Mouse (Mus musculus): ENCODE measurements at regions not wholly inside any gene's neighbourhood (a gene's known extent, or its start where the extent isn't known, plus 50 kb on each side); places are given as distances from the start of the nearest gene placed in this dataset.

GRCm38 (mm10) chr10:21446641-21447040 is 69.5 kb downstream of the Aldh8a1 start:
- 0 out of 2 replicates have a peak overlapping the region, but pooled peaks have one; percentile 20 for H3K27ac ChIP-seq
- no peak for ATAC-seq (ENCODE audit: insufficient number of reproducible peaks, insufficient read depth, low FRiP score, low TSS enrichment)
- H3K4me2 ChIP-seq (replicated peaks): no peak overlapping the region
- H3K4me3 ChIP-seq: no peak overlapping the region
- H3K36me3 ChIP-seq: no peaks in the 10 kb centered on the region
- H3K4me1 ChIP-seq: peaks cover 11% of the 10 kb centered on the region; the same call in 1 of the 2 replicates
- no peaks in the 10 kb centered on the region for H3K9me3 ChIP-seq
- 50% methylated on average over 12 of the region's 12 CpGs for WGBS
- H3K27me3 ChIP-seq: no peaks in the 10 kb centered on the region
- no peak overlapping the region for H3K9ac ChIP-seq

DNA sequence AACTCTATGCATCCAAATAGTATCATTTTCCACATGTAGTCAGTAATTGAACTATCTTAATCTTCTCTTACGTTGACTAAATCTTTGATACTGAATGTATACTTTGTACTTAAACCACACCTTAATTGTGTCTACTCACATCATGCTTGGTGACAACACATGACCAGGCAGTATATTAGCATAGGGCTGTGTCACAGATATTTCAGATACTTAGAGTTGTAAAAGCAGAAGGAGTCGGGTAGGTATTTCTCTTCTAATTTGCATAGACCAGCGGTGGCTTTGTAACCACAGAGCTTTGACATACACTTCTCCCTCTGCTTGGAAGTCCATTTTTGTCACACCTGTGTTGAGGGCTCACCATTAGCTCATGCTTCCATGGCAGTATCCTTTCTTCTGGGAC is 71.0 kb downstream of the Aldh8a1 start:
- peaks cover 10% of the 10 kb centered on the region; the same call in 1 of the 2 replicates for H3K4me1 ChIP-seq
- WGBS: 86% methylated on average over 3 of the region's 3 CpGs
- no peaks in the 10 kb centered on the region for H3K36me3 ChIP-seq
- no peak overlapping the region for H3K4me2 ChIP-seq (replicated peaks)
- H3K9ac ChIP-seq: no peak overlapping the region
- ATAC-seq (ENCODE audit: insufficient number of reproducible peaks, insufficient read depth, low FRiP score, low TSS enrichment): no peak
- no peak overlapping the region for H3K27ac ChIP-seq
- H3K9me3 ChIP-seq: no peaks in the 10 kb centered on the region
- H3K27me3 ChIP-seq: no peaks in the 10 kb centered on the region
- H3K4me3 ChIP-seq: no peak overlapping the region

GRCm38 (mm10) chr10:21448942-21449341 is 71.9 kb downstream of the Aldh8a1 start:
- Histone ChIP-seq H3K36me3 (no peaks in the 10 kb centered on the region), H3K27ac (no peak overlapping the region), H3K27me3 (no peaks in the 10 kb centered on the region), H3K4me3 (no peak overlapping the region), H3K4me1 (peaks cover 2% of the 10 kb centered on the region; the same call in 1 of the 2 replicates), H3K9me3 (no peaks in the 10 kb centered on the region), H3K4me2 (replicated peaks) (no peak overlapping the region), H3K9ac (no peak overlapping the region)
- 75% methylated on average over 5 of the region's 5 CpGs for WGBS
- no peak for ATAC-seq (ENCODE audit: insufficient number of reproducible peaks, insufficient read depth, low FRiP score, low TSS enrichment)

DNA sequence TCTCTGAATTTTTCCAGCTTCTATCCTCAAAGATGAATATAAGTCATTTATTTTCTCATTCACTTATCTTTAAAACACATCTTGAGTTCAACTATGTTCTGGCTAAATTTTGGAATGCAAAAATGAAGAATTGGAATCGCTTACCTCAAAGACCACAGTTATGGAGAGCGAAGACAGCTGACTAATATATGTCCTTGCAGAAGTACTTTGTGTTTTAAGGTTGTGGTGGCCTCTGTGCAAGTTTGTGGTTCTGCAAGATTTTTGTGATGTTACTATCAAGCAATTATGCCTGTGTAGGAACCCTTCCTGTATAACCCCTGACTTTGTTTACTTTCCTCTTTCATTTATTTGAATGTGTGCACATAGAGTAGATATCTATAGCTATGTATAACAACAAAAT is 75.5 kb downstream of the Aldh8a1 start:
- no peaks in the 10 kb centered on the region for H3K9me3 ChIP-seq
- peaks cover 15% of the 10 kb centered on the region for H3K4me1 ChIP-seq
- 97% methylated on average over 2 of the region's 2 CpGs for WGBS
- no peak overlapping the region for H3K4me3 ChIP-seq
- H3K27me3 ChIP-seq: no peaks in the 10 kb centered on the region
- no peak overlapping the region for H3K4me2 ChIP-seq (replicated peaks)
- ATAC-seq (ENCODE audit: insufficient number of reproducible peaks, insufficient read depth, low FRiP score, low TSS enrichment): no peak
- no peaks in the 10 kb centered on the region for H3K36me3 ChIP-seq
- no peak overlapping the region for H3K9ac ChIP-seq
- H3K27ac ChIP-seq: no peak overlapping the region

GRCm38 (mm10) chr10:21453527-21453926 is 76.4 kb downstream of the Aldh8a1 start:
- Histone ChIP-seq H3K9ac (no peak overlapping the region), H3K4me1 (peaks cover 15% of the 10 kb centered on the region), H3K9me3 (no peaks in the 10 kb centered on the region), H3K4me2 (replicated peaks) (no peak overlapping the region), H3K27ac (no peak overlapping the region), H3K4me3 (no peak overlapping the region), H3K27me3 (no peaks in the 10 kb centered on the region), H3K36me3 (no peaks in the 10 kb centered on the region)
- 75% methylated on average over 3 of the region's 3 CpGs for WGBS
- no peak for ATAC-seq (ENCODE audit: insufficient number of reproducible peaks, insufficient read depth, low FRiP score, low TSS enrichment)

DNA sequence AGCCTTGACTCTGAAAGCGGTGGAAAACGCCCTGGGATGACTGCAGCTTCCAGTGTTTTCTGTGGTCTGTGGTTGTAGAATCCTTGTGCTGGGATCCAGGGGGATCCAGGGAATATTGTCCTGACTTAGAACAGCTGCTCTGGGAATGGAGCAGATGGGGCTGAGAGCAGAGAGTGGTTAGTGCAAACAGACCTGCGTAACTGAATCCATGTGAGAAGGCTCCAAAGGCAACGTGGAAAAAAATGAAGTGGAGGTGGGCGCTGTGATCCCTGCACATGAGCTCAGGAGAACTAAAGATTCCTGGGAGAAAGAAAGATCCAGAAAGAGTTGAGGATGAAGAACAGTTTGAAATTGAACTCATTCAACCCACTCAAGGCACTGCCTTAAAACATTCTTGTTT is 77.1 kb downstream of the Aldh8a1 start:
- WGBS: 72% methylated on average over 5 of the region's 5 CpGs
- H3K4me2 ChIP-seq (replicated peaks): no peak overlapping the region
- H3K4me1 ChIP-seq: peaks cover 15% of the 10 kb centered on the region
- no peak for ATAC-seq (ENCODE audit: insufficient number of reproducible peaks, insufficient read depth, low FRiP score, low TSS enrichment)
- H3K4me3 ChIP-seq: no peak overlapping the region
- no peaks in the 10 kb centered on the region for H3K27me3 ChIP-seq
- H3K9ac ChIP-seq: no peak overlapping the region
- no peak overlapping the region for H3K27ac ChIP-seq
- H3K36me3 ChIP-seq: no peaks in the 10 kb centered on the region
- no peaks in the 10 kb centered on the region for H3K9me3 ChIP-seq

GRCm38 (mm10) chr10:21454757-21455156 is 77.7 kb downstream of the Aldh8a1 start:
- 89% methylated on average over 16 of the region's 16 CpGs for WGBS
- ATAC-seq (ENCODE audit: insufficient number of reproducible peaks, insufficient read depth, low FRiP score, low TSS enrichment): no peak
- H3K27me3 ChIP-seq: no peaks in the 10 kb centered on the region

DNA sequence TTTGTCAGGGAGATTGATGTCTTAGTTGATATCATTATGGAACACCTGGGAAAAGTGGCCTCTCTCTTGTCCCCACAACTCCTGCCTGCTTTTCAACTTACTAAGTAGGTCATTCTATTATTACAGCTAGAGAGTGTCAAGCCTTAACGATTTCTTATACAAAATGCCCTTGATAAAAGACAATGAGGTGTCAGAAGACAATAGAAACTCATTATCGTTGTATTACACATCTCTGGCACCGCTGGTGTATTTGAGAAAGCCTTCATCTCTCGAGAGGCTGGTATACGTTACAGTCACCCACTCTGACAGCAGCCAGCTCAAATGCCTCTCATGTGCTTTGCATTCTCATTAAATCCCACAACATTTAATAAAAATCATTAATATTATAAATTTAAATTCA is 78.8 kb downstream of the Aldh8a1 start:
- H3K4me2 ChIP-seq (replicated peaks): no peak overlapping the region
- WGBS: 61% methylated on average over 5 of the region's 5 CpGs
- no peak overlapping the region for H3K9ac ChIP-seq
- peaks cover 15% of the 10 kb centered on the region for H3K4me1 ChIP-seq
- H3K36me3 ChIP-seq: no peaks in the 10 kb centered on the region
- no peak for ATAC-seq (ENCODE audit: insufficient number of reproducible peaks, insufficient read depth, low FRiP score, low TSS enrichment)
- H3K9me3 ChIP-seq: no peaks in the 10 kb centered on the region
- H3K4me3 ChIP-seq: no peak overlapping the region
- no peaks in the 10 kb centered on the region for H3K27me3 ChIP-seq
- H3K27ac ChIP-seq: no peak overlapping the region

More at GRCm38 (mm10) chr10:21454757-21455156, 77.7 kb downstream of the Aldh8a1 start:
- H3K36me3 ChIP-seq: no peaks in the 10 kb centered on the region
- no peak overlapping the region for H3K9ac ChIP-seq
- H3K9me3 ChIP-seq: no peaks in the 10 kb centered on the region
- no peak overlapping the region for H3K4me2 ChIP-seq (replicated peaks)
- H3K4me3 ChIP-seq: no peak overlapping the region
- peaks cover 15% of the 10 kb centered on the region for H3K4me1 ChIP-seq
- no peak overlapping the region for H3K27ac ChIP-seq

- H3K27ac ChIP-seq: no peak overlapping the region
- 38% methylated on average over 3 of the region's 3 CpGs for WGBS
Measured at GRCm38 (mm10) chr10:21456359-21456758, 79.3 kb downstream of the Aldh8a1 start.

GRCm38 (mm10) chr10:21456991-21457390 is 79.9 kb downstream of the Aldh8a1 start:
- Histone ChIP-seq H3K36me3 (no peaks in the 10 kb centered on the region), H3K4me1 (peaks cover 15% of the 10 kb centered on the region), H3K27me3 (no peaks in the 10 kb centered on the region), H3K4me2 (replicated peaks) (no peak overlapping the region), H3K27ac (peak overlapping the region; percentile 31; the same call in 1 of the 2 replicates), H3K9me3 (no peaks in the 10 kb centered on the region), H3K4me3 (no peak overlapping the region), H3K9ac (no peak overlapping the region)
- 50% methylated on average over 6 of the region's 6 CpGs for WGBS
- no peak for ATAC-seq (ENCODE audit: insufficient number of reproducible peaks, insufficient read depth, low FRiP score, low TSS enrichment)

More at GRCm38 (mm10) chr10:21456359-21456758, 79.3 kb downstream of the Aldh8a1 start:
- no peak overlapping the region for H3K4me3 ChIP-seq
- no peaks in the 10 kb centered on the region for H3K9me3 ChIP-seq
- H3K9ac ChIP-seq: no peak overlapping the region
- no peak for ATAC-seq (ENCODE audit: insufficient number of reproducible peaks, insufficient read depth, low FRiP score, low TSS enrichment)
- no peak overlapping the region for H3K4me2 ChIP-seq (replicated peaks)
- H3K27me3 ChIP-seq: no peaks in the 10 kb centered on the region
- H3K4me1 ChIP-seq: peaks cover 15% of the 10 kb centered on the region
- H3K36me3 ChIP-seq: no peaks in the 10 kb centered on the region

DNA sequence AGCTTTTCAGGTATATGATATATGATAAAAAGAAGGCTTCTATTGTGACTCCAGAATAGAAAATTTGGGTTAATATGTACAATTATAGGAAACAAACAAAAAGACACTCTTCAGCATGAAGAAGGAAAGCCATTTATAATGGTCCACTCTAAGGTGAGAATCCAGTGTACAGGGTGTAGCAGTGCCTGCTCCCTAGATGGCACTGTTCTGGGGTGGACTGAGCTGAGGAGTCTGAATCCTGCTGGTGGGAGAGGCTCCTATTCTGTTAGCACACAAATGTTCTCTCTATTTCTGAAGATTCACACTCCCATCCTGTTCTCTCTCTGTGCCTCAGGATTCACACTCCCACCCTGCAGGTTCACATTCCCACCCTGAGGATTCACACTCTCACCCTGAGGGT is 81.5 kb downstream of the Aldh8a1 start:
- Histone ChIP-seq H3K36me3 (no peaks in the 10 kb centered on the region), H3K9ac (no peak overlapping the region), H3K4me1 (peaks cover 23% of the 10 kb centered on the region), H3K4me2 (replicated peaks) (no peak overlapping the region), H3K9me3 (no peaks in the 10 kb centered on the region), H3K27me3 (no peaks in the 10 kb centered on the region), H3K27ac (no peak overlapping the region), H3K4me3 (no peak overlapping the region)
- ATAC-seq (ENCODE audit: insufficient number of reproducible peaks, insufficient read depth, low FRiP score, low TSS enrichment): no peak

GRCm38 (mm10) chr10:21460062-21460461 is 83.0 kb downstream of the Aldh8a1 start:
- no peak for ATAC-seq (ENCODE audit: insufficient number of reproducible peaks, insufficient read depth, low FRiP score, low TSS enrichment)
- H3K36me3 ChIP-seq: no peaks in the 10 kb centered on the region
- H3K9ac ChIP-seq: no peak overlapping the region
- H3K27ac ChIP-seq: no peak overlapping the region
- H3K4me3 ChIP-seq: no peak overlapping the region
- no peak overlapping the region for H3K4me2 ChIP-seq (replicated peaks)
- H3K9me3 ChIP-seq: no peaks in the 10 kb centered on the region
- peaks cover 23% of the 10 kb centered on the region for H3K4me1 ChIP-seq
- no peaks in the 10 kb centered on the region for H3K27me3 ChIP-seq
- WGBS: 70% methylated on average over 2 of the region's 2 CpGs

GRCm38 (mm10) chr10:21462915-21463314 is 85.8 kb downstream of the Aldh8a1 start:
- peaks cover 16% of the 10 kb centered on the region; the same call in 1 of the 2 replicates for H3K4me1 ChIP-seq
- no peak overlapping the region for H3K4me2 ChIP-seq (replicated peaks)

More at GRCm38 (mm10) chr10:21462915-21463314, 85.8 kb downstream of the Aldh8a1 start:
- H3K27me3 ChIP-seq: no peaks in the 10 kb centered on the region
- no peak overlapping the region for H3K27ac ChIP-seq
- H3K4me3 ChIP-seq: no peak overlapping the region
- 50% methylated on average over 3 of the region's 3 CpGs for WGBS
- H3K9ac ChIP-seq: no peak overlapping the region
- H3K9me3 ChIP-seq: no peaks in the 10 kb centered on the region
- H3K36me3 ChIP-seq: no peaks in the 10 kb centered on the region
- ATAC-seq (ENCODE audit: insufficient number of reproducible peaks, insufficient read depth, low FRiP score, low TSS enrichment): no peak

All from embryonic facial prominence, embryonic 12.5 days (tissue).